Mouse (Mus musculus) 3134 (cell line): Measurements from ENCODE around the gene 1300017J02Rik.
"Not testable (repeated sequence)": the region's sequence is repeated elsewhere in the genome, so short reads cannot be mapped to it uniquely, and the experiment has no call there.

Experiments
- DNase-seq: peaks from one replicate; pipeline ENCODE4 v3.0.0-alpha.2; 2011; ENCODE audit warnings: low spot score; ENCODE audit not compliant: insufficient read length; ENCODE audit errors: extremely low read depth

1300017J02Rik gene

DNA sequence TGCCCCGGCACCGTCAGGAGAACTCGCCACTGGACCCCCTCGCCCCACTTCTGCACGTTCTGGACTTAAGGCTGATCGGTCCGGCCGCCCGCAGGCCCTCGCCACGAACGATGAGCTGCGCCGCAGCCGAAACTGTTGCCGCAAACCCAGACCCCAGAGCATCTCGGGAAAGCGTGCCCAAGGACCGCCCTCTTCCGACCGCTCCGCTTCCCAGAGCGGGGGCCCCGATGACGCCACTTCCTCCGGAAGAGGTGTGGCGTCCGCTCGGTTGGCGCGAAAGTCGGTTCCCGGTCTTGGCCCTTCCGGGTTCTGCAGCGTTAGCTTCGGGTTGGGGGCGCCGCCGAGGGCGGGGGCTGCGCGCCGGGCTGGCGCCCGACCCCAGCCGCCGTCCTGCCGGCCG lies at the start of gene 1300017J02Rik, which contains the start of gene Topbp1:
Gene 1300017J02Rik, minus strand, starts transcription at position 156 of the 400 bp plus-strand sequence.
Gene Topbp1, plus strand, starts transcription at position 289 of the 400 bp plus-strand sequence.
- DNase-seq = peak; percentile 90

DNA sequence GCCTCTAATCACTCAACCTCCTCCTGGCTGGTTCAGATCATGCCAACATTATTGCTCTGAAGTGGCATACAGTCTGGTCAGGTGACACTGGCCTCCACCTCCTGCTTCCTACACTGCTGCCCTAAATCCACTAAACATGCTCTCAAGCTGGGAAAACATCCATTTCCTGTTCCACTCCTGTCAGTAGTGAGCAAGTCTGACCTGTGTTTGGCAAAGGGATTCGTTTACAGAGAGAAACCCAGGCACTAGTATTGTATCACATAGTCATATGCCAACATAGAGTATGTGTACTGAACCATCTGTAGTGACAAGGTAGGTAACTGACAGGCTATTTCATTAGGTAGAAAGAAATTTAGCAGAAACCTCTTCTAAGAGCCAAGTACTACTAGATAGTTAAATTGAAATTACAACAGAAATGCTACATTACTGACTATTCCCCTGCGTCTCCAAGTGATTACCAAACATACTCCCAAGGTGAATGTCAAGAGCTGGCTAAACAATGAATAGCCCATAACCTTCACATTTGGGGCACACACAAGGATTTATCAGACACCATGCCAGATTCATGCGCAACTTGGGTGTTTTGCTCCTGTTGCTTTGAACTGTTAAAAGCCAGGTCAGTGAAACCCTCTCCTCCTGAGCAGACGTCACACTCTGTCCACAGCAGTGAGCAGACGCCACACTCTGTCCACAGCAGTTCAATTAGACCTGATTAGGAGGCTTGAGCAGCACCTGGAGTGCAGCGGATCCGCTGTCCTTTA lies 48.8 kb upstream of the 1300017J02Rik start:
- DNase-seq = not testable (repeated sequence)

DNA sequence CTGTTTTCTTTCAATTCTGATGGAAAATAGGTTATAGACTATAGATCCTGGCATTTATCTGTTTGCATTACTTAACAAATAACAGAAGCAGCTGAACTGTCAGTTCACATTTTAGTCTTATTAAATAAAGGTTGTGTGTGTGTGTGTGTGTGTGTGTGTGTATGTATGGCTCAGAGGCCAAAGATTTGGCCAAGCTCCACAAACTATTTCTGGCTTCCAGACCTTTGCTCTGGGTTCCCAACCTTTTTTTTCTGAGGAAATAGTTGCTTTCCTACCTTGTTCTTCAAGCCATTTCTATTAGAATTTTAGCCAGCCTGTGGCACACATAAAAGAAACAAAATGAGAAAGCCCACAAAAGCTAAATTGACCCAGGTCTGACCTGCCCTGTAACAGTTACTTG lies 43.9 kb upstream of the 1300017J02Rik start:
- no peak for DNase-seq

DNA sequence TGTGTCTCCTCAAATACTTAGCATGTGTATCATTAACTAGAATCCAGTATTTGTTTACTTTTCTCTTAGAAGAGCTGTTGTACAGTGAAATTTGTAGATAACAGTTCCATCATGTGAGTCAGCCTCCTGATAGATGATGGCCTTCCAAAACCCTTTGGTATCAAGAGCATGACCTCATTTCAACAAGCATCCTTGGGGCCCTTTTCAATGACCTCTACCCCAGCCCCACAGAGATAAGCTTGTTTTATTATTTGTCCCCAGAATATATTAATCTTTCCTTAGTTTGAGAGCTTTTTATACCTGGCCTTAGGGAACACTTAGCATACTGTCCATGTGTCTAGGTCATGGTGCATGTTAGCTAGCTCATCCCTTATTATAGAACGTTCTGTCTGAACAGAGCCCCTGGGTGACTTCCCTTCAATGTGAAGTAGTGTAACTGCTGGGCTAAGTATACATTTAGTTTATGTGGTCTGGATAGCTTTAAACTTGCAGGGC lies 43.2 kb upstream of the 1300017J02Rik start:
- no peak for DNase-seq

DNA sequence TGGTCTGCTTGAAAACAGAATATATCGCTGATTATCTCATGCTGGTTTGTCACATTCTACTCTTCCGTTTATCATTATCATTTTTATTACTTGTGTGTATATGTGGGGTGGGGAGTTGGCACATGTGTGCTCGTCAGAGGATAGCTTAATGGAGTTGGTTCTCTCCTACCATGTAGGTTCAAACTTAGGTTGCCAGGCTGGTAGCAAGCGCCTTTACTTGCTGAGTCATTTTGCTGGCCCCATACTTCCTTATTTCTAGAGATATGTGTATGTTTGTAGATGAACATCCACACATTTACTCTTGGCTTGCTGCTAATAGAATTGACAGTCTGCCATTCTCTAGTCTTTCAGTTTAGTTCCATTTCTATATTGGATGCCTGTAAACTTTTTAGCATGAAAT lies 42.2 kb upstream of the 1300017J02Rik start:
- no peak for DNase-seq

DNA sequence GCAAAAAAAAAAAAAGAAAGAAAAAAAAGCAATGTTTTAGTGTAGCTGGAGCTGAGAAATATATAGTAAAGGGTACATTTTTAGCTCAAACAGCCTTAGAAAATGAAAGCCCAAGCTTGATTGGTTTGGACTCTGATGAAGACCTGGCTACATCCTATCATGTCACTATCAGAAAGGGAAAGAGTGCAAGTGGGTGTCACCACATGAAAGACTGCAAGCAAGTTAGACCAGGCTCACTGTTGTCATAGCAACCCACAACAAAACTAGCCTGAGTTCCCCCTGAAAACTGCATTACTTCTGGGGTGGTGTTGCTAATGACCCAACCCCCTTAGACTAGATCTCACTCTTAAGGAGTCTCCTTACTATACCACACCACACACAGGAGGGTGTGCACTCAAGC lies 32.0 kb upstream of the 1300017J02Rik start:
- DNase-seq = no peak

DNA sequence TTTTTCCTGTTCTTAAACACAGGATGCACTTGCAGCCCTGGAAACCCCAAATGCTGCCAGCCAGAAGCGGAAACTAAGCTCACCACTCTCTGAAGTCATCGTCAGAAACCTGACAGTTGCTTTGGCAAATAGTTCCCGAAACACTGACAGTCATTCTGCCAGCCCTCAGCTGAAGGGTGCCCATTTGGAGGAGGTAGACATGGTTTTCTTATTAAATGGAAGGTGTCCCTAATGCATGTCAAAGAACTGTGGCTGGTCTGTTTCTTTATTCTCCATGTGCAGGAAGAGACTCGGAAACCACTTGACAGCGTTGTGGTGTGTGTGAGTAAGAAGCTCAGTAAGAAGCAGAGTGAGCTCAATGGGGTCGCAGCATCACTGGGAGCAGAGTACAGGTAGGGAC lies 27.8 kb upstream of the 1300017J02Rik start:
- DNase-seq = no peak

DNA sequence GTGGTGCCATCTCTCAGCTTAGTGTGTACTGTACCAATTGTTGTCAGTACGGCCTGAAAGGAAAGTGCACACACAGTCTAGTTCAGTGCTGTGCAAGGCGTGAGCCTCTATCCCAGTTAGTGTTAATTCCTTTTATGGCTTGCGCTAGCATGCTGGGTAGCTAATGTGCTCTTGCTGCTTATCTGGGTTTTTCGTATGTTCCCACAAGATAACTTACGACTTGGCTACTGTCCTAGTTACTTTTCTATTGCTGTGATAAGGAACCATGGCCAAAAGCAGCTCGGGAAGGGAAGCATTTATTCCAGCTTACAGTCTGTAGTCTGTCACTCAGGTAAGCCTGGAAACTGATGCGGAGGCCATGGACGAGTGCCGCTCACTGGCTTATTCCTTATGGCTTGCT lies 21.6 kb upstream of the 1300017J02Rik start:
- DNase-seq = no peak

DNA sequence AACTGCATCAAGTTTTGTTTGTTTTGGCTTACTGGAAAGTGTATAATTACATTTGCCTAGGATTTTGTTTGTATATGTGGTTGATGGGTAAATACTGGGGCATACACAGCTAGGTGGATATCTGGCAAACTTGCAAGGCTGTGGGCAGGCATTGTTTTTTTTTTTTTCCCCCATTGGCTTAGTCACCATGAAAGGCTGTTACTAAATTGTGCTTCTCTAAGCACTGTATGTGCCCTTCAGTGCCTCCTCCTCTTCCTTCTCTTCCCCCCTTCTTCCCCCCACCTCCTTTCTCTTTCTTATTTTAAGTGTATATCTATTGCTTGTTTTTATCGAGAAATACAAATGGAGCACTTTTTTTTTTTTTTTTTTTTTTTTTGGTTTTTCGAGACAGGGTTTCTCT lies 19.8 kb upstream of the 1300017J02Rik start:
- DNase-seq = no peak

DNA sequence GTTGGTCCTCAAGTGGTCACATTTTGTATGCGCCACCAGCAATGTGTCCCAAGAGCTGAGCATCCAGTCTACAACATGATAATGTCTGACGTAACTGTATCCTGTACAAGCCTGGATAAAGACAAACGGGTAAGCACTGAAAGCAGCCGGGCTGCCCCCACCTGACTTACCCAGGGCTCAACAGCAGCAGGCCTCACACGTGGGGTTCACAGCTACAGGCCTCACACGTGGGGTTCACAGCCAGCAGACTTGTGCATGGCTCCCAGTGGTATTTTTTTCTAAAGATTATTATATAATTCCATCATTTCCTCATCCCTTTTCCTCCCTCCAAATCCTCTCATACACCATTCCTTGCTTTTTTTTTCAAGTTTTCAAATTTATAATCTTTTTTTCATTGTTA lies 5.0 kb upstream of the 1300017J02Rik start:
- DNase-seq = no peak

DNA sequence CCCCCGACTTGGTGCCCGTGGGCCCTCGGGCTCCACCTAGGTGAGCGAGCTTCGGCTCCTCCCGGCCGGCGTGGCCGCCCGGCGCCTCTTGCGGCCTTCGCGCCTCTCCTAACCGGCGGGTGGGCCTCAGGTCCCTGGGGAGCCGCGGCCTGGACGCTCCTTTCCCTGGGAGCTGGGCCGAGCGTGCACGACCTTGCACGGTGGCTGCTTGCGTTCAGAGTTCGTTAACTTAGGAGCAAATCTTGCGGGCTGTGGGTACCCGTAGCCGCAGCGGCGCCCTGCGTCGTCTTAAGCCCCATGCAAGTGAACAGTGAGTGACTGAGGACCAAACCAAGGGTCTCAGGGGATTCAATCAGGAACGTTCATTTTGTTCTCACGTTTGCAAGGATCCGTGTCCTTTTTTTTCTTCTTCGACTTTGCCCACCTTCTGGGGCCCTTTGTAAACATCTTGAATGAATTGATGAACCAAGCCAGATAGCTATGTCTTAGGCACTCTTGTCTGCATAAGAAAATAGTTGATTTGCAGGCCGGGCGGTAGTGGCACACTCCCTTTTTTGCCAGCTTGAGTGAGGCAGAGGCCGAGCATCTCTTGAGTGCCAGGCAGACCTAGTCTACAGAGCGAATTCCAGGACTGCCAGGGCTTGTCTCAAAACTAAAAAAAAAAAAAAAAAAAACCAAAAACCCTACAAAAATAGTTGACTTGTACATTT lies 605 bp upstream of the 1300017J02Rik start:
- peak; percentile 77 for DNase-seq

DNA sequence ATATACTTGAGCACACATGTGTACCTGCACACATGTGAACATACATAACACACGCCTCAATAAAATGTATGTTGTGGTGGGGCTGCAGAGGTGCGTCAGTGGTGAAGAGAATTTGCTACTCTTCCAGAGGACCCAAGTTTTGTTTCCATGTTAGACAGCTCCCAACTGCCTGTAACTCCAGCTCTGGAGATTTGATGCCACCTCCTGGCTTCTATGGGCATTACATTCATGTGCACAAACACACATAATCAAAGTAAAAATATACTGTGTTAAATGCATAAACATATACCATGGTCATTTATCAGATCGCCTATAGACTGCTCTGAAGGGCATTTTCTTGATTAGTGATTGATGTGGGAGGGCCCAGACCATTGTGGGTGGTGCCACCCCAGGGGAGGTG lies 2.2 kb downstream of the 1300017J02Rik start:
- DNase-seq = peak; percentile 15

DNA sequence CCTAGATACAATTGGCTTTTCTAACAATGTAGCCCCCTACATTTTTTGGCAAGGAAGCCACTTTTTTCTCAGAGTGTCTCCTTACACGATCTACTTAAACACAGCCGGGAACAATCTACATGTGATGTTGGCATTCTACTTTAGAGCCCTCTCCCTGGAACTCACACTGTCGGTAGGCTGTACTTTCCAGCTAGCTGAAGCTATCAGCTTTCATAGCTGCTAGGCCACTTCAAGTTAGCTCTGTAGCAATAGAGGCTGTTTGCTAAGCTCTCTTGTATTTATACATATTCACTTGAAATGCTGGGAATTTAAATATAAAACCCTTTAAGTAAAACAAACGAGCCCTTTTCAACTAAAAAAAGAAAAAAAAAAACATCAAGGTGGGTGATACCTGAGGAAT lies 2.6 kb downstream of the 1300017J02Rik start:
- no peak for DNase-seq

DNA sequence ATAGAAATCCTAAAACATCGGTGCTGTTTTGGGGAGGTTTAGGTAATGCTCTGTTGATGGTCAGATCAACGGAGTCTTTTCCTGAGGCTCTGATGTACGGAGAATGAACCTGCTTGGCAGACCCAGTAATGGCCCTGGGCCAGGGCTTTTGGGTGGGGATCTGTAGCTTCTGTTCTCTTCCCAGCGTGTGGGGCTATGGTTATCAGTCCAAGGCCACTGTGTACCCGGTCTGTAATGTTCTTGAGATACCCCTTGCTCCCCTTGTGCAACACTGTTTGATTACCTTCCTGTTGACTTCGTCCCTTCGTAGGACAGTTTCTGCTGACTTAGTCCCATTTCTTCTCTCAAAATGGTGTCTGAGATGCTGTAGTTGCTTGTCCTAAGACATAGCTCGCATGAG lies 3.8 kb downstream of the 1300017J02Rik start:
- no peak for DNase-seq

DNA sequence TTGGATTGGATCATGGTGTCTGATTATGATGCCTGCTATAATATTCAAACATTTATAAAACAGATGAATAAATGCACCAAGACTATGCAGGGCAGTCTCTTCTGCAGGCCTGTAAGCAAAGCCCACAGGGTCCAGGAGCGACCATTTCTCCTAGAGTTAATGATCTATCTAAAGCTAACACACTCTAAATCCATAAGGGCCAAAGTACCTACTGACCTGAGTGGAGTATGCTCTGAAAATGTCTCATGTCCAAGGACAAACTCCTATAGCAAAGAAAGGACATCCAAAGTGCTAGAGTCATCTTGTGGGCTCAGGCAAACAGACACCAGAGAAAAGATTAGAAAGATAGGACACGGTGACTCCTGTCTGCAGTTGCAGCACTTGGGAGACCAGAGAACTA lies 10.4 kb downstream of the 1300017J02Rik start:
- DNase-seq = no peak

DNA sequence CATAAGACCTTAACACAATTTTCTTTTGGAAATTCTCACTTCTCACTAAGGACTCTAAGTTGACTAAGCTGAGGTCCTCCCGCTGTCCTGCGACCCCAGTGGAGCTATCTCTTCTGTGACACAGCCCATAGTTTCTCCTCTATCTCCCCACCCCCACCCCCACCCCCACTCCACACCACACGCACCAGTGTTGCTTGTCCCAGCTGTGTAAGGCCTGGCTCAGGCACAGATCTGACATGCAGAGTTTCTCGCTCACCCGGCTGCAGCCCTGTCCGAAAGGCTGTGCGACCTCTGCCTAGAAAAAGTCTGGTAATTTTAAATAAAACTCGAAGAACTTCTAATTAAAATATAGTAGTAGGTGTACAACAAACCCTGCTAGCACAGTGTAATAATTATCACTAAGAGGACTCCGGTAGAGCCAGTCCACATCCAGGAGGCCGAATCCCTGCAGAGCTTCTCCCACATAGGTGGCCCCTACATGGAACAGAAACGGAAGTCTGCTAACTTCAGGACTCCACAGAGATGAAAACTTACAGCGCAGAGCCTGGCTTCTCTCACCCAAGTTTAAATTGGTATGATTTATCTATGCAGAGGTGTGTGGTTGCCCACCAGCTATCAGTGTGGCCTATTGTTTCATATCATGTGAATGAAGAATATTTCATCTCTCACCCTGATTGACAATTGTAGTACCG lies 16.2 kb downstream of the 1300017J02Rik start:
- DNase-seq = no peak

DNA sequence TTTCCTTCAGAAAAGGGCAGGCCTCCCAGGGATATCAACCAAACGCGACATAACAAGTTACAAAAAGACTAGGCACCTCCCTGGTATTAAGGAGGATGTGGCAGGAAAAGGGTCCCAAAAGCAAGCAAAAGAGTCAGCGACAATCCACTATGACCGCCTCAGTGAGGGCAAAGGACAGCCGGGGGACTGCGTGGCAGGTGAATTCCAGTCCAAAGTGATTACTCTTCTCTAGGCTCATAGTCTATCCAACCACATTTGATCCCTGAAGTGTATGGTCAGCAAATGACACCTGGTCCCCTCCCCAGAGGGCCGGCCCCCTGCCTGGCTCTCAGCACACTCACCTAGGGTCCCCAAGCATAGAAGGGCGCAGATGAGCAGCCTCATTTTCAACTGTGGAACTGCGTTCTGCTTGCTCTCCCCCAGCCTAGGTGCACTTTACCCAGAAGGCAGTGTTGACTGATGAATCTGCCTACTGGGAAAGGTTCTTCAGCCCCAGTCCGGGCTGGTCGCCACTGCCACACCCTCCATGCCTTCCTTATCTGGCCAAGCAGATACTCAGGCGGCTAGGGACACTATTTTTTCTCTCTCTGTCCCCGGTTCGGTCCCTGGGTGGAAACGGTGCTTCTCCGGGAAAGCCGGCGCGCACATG lies 16.9 kb downstream of the 1300017J02Rik start:
- no peak for DNase-seq

DNA sequence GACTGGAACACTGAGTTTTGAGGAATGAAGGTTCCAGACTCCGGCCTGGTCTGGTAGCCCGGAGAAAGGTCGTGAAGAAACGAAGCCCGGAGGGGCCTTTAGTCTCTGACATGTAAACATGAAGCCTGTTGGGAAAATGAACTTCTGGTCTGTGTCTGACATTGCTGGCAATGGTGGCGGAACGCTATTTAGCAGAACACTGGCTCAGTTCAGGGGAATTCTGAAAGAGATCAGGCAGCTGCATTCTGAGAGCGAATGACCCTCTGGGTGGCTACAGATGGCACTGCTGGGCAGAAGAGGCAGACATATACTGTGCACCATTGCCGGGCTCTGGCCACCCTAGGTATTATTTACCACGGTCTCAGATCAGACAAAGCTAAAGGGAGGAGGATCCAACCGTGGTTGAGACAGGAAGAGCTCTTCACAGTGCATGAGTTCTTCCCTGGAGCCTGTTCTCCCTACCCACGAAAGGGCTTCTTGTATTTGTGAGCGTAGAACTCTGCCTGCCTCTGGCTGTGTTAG lies 17.9 kb downstream of the 1300017J02Rik start:
- no peak for DNase-seq

DNA sequence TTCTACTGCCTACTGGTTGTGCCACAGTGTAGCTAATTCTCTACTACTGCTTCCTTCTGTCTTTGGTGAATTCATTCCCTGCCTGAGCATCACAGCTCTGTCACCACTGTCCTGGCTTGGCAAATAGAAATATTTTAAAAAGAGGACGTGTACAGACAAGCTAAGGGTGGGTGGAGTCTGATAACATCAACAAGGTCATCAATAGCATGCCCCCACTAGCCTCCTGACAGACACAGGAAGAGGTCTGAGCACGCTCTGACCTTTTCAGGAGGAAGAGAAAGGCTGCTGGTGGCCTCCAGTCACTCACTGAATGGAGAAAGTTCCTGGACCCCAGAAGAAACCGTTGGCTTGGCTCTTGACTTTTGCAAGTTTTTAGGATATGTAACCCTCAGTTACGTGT lies 18.5 kb downstream of the 1300017J02Rik start:
- DNase-seq = no peak

DNA sequence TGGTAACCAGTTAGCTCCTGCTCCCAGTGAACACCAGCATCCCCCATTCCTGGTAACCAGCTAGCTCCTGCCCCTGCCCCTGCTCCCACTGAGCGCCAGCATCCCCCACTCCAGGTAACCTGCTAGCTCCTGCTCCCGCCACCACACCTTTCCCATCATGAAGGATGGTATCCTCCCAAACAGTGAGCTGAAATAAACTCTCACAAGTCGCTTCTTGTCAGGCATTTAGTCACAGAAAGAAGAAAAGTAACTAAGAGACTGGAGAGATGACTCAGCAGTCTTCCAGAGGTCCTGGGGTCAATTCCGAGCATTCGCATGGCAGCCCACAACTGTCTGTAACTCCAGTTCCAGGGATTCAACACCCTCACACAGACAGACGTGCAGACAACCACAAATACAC lies 28.0 kb downstream of the 1300017J02Rik start:
- DNase-seq = no peak

DNA sequence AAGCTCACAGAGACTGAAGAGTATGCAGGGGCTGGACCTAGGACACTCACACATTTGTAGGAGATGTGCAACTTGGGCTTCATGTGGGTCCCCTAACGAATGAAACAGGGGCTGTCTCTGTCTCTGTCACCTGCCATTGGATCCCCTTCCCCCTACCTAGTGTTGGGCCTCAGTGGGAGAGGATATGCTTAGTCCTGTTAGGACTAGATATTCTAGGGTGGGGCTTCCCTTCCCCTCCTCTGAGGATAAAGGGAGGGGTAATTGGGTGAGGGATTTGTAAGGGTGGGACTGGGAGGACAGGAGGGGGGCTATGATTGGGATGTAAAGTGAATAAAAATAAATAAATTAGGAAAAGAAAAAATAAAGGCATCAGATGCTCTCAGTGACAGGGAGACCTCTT lies 29.2 kb downstream of the 1300017J02Rik start:
- no peak for DNase-seq
